ENCODE assay signal across 20 mouse cellular contexts in the genomic region with DNA sequence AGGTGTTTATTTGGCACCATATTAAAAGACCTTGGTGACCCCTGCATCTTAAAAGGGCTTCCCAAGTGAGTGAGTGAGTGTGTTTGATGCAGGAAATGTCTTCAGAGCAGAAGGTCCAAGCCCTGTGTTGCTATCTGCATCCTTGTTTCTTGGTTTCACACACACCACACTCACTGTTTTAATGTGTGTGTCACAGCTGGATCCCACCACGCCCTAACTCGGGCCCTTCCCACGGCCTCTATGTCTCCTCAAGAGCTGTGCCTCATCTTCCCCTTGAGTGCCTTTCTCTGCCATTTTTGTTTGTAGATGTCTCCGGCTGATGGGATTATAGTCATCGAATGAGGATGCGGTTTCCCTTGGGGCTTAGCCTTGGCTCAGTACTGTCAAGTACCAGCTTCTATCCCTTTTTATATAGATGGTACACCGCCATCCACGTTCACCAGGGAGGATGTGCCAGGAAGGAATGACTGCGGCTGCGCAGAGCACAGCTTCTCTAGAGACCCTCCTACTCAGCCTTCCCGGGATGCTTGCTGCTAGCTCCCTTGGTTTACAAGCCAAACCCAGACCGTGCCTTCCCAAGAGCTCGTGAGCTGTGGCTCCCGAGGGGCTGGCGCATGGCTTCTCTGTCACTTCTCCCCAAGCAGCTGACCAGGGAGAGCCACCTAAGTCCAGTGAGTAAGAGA.
"Had no signal": no experiment of that assay in that cellular context is flagged by ENCODE, and none has a peak within 500 bp of the region (broad histone marks: within the 10 kb centered on the region; RNA-seq: fewer than 3 reads in every experiment).

No protein-coding gene starts in this region.

- H3K9ac ChIP-seq: limb, embryonic 13.5 days; liver, embryonic 14.5 days; liver, postnatal 0 days; lung, embryonic 14.5 days; midbrain, embryonic 13.5 days; stomach, embryonic 15.5 days had no signal

- DNase-seq: kidney, adult 2 months; kidney, postnatal 25 days; layer of hippocampus, adult 9-11 months; liver; liver, postnatal 0 days; lung, embryonic 14.5 days; right cerebral cortex, adult 18-20 months; right cerebral cortex, postnatal 14 days; right cerebral cortex, postnatal 4 days; thymus, postnatal 25 days had no signal

- H3K4me1 ChIP-seq: limb, embryonic 10.5 days; limb, embryonic 13.5 days; stomach, embryonic 15.5 days had no signal

- H3K27me3 ChIP-seq: limb, embryonic 13.5 days; midbrain, embryonic 13.5 days; stomach, embryonic 15.5 days had no signal

- H3K4me2 ChIP-seq: limb, embryonic 13.5 days; lung, embryonic 14.5 days; midbrain, embryonic 13.5 days; stomach, embryonic 15.5 days had no signal

- H3K27ac ChIP-seq: kidney, postnatal 0 days; layer of hippocampus, adult 2 months; limb, embryonic 10.5 days; limb, embryonic 13.5 days; liver, embryonic 14.5 days; macrophage; midbrain, embryonic 13.5 days; stomach, embryonic 15.5 days had no signal

- H3K4me3 ChIP-seq: layer of hippocampus, adult 2 months; limb, embryonic 10.5 days; limb, embryonic 13.5 days; midbrain, embryonic 13.5 days; stomach, embryonic 15.5 days had no signal

- H3K9me3 ChIP-seq: limb, embryonic 10.5 days; limb, embryonic 13.5 days; midbrain, embryonic 13.5 days; stomach, embryonic 15.5 days had no signal

- ATAC-seq: intestine, postnatal 0 days; liver, postnatal 0 days; lung, postnatal 0 days; midbrain, embryonic 13.5 days had no signal
